Mouse (Mus musculus) left cerebral cortex, adult 8-10 months (tissue): Measurements from ENCODE around the gene Neurl1b. TPM values are rescaled to one million over a fixed set of nuclear protein-coding genes. Genes with fewer than 3 reads are reported as not detected.

Experiments
- DNase-seq, 2 experiments: peaks; one replicate each; pipeline ENCODE4 v3.0.0; 2022; ENCODE audit warnings: low spot score in 2 of 2
- total RNA-seq, 4 experiments: library from RNA; stranded (reverse); gene quantifications; 2 replicates each; pipeline ENCODE4 v1.2.4; 2022

Neurl1b gene
- total RNA-seq, result 10 to 100 TPM; 64.2 to 73.4 (median 69.1) TPM

- DNase-seq, result no peak
These were observed at the start of gene Neurl1b for GRCm38 (mm10) chr17:26414523-26415354. Gene Neurl1b, plus strand, starts transcription at chr17:26414829.

GRCm38 (mm10) chr17:26366792-26367191, 47.8 kb upstream of the Neurl1b start:
- DNase-seq, result no peak

GRCm38 (mm10) chr17:26368336-26368992, 46.2 kb upstream of the Neurl1b start:
- DNase-seq, result peak in 1 of 2 experiments; percentile 68

- DNase-seq, result peak in 1 of 2 experiments; percentile 69
These were observed 43.9 kb upstream of the Neurl1b start for GRCm38 (mm10) chr17:26370521-26371245.

GRCm38 (mm10) chr17:26371246-26371535, 43.4 kb upstream of the Neurl1b start:
- no peak for DNase-seq

GRCm38 (mm10) chr17:26373211-26373610, 41.4 kb upstream of the Neurl1b start:
- DNase-seq, result no peak

GRCm38 (mm10) chr17:26376416-26376815, 38.2 kb upstream of the Neurl1b start:
- no peak for DNase-seq

GRCm38 (mm10) chr17:26376994-26377744, 37.5 kb upstream of the Neurl1b start:
- DNase-seq, result no peak

- DNase-seq, result peak in 1 of 2 experiments; percentile 43
These were observed 34.2 kb upstream of the Neurl1b start for GRCm38 (mm10) chr17:26380280-26380985.

GRCm38 (mm10) chr17:26380986-26381446, 33.6 kb upstream of the Neurl1b start:
- peak; percentile 51 to 77 for DNase-seq

- DNase-seq, result no peak
These were observed 33.0 kb upstream of the Neurl1b start for GRCm38 (mm10) chr17:26381613-26382012.

- no peak for DNase-seq
These were observed 32.5 kb upstream of the Neurl1b start for GRCm38 (mm10) chr17:26382176-26382575.

- no peak for DNase-seq
These were observed 31.9 kb upstream of the Neurl1b start for GRCm38 (mm10) chr17:26382687-26383086.

GRCm38 (mm10) chr17:26384111-26384510, 30.5 kb upstream of the Neurl1b start:
- no peak for DNase-seq

- DNase-seq, result no peak
These were observed 29.1 kb upstream of the Neurl1b start for GRCm38 (mm10) chr17:26385252-26386130.

GRCm38 (mm10) chr17:26386131-26386481, 28.5 kb upstream of the Neurl1b start:
- DNase-seq, result no peak

GRCm38 (mm10) chr17:26388106-26388505, 26.5 kb upstream of the Neurl1b start:
- no peak for DNase-seq

GRCm38 (mm10) chr17:26389241-26389640, 25.4 kb upstream of the Neurl1b start:
- no peak for DNase-seq

GRCm38 (mm10) chr17:26390666-26391065, 24.0 kb upstream of the Neurl1b start:
- no peak for DNase-seq

- no peak for DNase-seq
These were observed 22.3 kb upstream of the Neurl1b start for GRCm38 (mm10) chr17:26392355-26392754.
